Comparison of ENCODE assay signal across 8 mouse cellular contexts in the genomic region with DNA sequence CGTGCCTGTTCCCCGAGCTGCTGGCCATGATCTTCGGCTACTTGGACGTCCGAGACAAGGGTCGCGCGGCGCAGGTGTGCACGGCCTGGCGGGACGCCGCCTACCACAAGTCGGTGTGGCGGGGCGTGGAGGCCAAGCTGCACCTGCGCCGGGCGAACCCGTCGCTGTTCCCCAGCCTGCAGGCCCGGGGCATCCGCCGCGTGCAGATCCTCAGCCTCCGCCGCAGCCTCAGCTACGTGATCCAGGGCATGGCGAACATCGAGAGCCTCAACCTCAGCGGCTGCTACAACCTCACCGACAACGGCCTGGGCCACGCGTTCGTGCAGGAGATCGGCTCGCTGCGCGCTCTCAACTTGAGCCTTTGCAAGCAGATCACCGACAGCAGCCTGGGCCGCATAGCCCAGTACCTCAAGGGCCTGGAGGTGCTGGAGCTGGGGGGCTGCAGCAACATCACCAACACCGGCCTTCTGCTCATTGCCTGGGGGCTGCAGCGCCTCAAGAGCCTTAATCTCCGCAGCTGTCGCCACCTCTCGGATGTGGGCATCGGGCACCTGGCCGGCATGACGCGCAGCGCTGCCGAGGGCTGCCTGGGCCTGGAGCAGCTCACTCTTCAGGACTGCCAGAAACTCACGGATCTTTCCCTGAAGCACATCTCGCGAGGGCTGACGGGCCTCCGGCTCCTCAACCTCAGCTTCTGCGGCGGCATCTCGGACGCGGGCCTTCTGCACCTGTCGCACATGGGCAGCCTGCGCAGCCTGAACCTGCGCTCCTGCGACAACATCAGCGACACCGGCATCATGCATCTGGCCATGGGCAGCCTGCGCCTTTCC. TPM values are rescaled to one million over a fixed set of nuclear protein-coding genes. Genes with fewer than 3 reads are reported as not detected.
DNase-seq lines count a peak whose midpoint lies in the region; ATAC-seq and TF ChIP-seq lines count a peak whose summit lies in the region.

No protein-coding gene starts in this region.

- H3K27me3 ChIP-seq in heart, embryonic 16.5 days (ENCODE audit: control insufficient read depth, insufficient read depth, low read length): no peaks in the 10 kb centered on the region
- H3K27me3 ChIP-seq in liver, postnatal 0 days (ENCODE audit: insufficient read depth, low read length): no peaks in the 10 kb centered on the region
- no peaks in the 10 kb centered on the region for H3K27me3 ChIP-seq in neural tube, embryonic 14.5 days (ENCODE audit: control insufficient read depth, insufficient read depth, low read length)

- ATAC-seq in erythroblast, adult 5-6 weeks (replicated peaks; ENCODE audit: low FRiP score, poor library complexity, severe bottlenecking): peak; percentile 38
- ATAC-seq in heart, embryonic 16.5 days (replicated peaks; ENCODE audit: extremely low read depth, insufficient read depth, low FRiP score): peak; percentile 19
- peak; percentile 28 for ATAC-seq in liver, postnatal 0 days
- peak; percentile 28 for ATAC-seq in neural tube, embryonic 14.5 days (ENCODE audit: low read depth)

- H3K4me2 ChIP-seq in heart, embryonic 16.5 days (ENCODE audit: low read depth, low read length): peak overlapping the region; percentile 91
- peak overlapping the region; percentile 89 for H3K4me2 ChIP-seq in liver, postnatal 0 days (ENCODE audit: low read depth, low read length)
- peak overlapping the region; percentile 100 for H3K4me2 ChIP-seq in neural tube, embryonic 14.5 days (ENCODE audit: low read depth, low read length)

- no peak for TF ChIP-seq CTCF in bone marrow, adult 2 months (IDR thresholded peaks at IDR 0.05; ENCODE audit: control insufficient read depth, insufficient read depth, low read length)
- no peak; the same call in 1 of the 2 replicates for TF ChIP-seq CTCF in liver, postnatal 0 days (IDR thresholded peaks at IDR 0.05; ENCODE audit: low read depth)

- H3K9me3 ChIP-seq in heart, embryonic 16.5 days (replicated peaks; ENCODE audit: control insufficient read depth, low read length): no peaks in the 10 kb centered on the region
- H3K9me3 ChIP-seq in liver, postnatal 0 days (ENCODE audit: low read length): no peaks in the 10 kb centered on the region
- no peaks in the 10 kb centered on the region for H3K9me3 ChIP-seq in neural tube, embryonic 14.5 days (ENCODE audit: control insufficient read depth, low read length)

- H3K9ac ChIP-seq in heart, embryonic 16.5 days (ENCODE audit: low read length): peak overlapping the region; percentile 91
- peak overlapping the region; percentile 92 for H3K9ac ChIP-seq in liver, postnatal 0 days (replicated peaks)
- peak overlapping the region; percentile 93 for H3K9ac ChIP-seq in neural tube, embryonic 14.5 days (replicated peaks; ENCODE audit: low read depth, low read length)

- under 1% methylated on average over 70 of the region's 70 CpGs for WGBS in bone marrow, adult 2 months
- under 1% methylated on average over 70 of the region's 70 CpGs for WGBS in heart, embryonic 16.5 days
- WGBS in liver, postnatal 0 days (ENCODE audit: insufficient replicate concordance): under 1% methylated on average over 61 of the region's 70 CpGs
- WGBS in neural tube, embryonic 14.5 days: under 1% methylated on average over 67 of the region's 70 CpGs

- peak overlapping the region; percentile 99 for H3K27ac ChIP-seq in bone marrow, adult 2 months (ENCODE audit: control insufficient read depth, insufficient read depth, low read depth, low read length, poor library complexity)
- peak overlapping the region; percentile 99 for H3K27ac ChIP-seq in heart, embryonic 16.5 days (ENCODE audit: low read length)
- H3K27ac ChIP-seq in liver, postnatal 0 days (ENCODE audit: low read depth): peak overlapping the region; percentile 99
- peak overlapping the region; percentile 100 for H3K27ac ChIP-seq in neural tube, embryonic 14.5 days (ENCODE audit: low read depth, low read length)

- no peak for TF ChIP-seq EP300 in liver, postnatal 0 days (IDR thresholded peaks at IDR 0.05; ENCODE audit: low read depth)

- peak overlapping the region; percentile 95 for H3K4me3 ChIP-seq in bone marrow, adult 2 months (replicated peaks; ENCODE audit: control insufficient read depth, low read depth, low read length)
- H3K4me3 ChIP-seq in heart, embryonic 16.5 days (ENCODE audit: low read length): peak overlapping the region; percentile 74
- peak overlapping the region; percentile 89 for H3K4me3 ChIP-seq in liver, postnatal 0 days (ENCODE audit: low read depth, low read length)
- H3K4me3 ChIP-seq in neural tube, embryonic 14.5 days (ENCODE audit: low read depth, low read length): peak overlapping the region; percentile 82

- H3K36me3 ChIP-seq in heart, embryonic 16.5 days (ENCODE audit: control insufficient read depth, insufficient read depth): no peaks in the 10 kb centered on the region
- peaks cover 9% of the 10 kb centered on the region; the same call in 1 of the 2 replicates for H3K36me3 ChIP-seq in liver, postnatal 0 days (replicated peaks; ENCODE audit: insufficient read depth, low read length)
- peaks cover 7% of the 10 kb centered on the region; the same call in 1 of the 2 replicates for H3K36me3 ChIP-seq in neural tube, embryonic 14.5 days (ENCODE audit: control insufficient read depth, insufficient read depth, low read length)

- peak; percentile 9; the same call in 1 of the 2 replicates for TF ChIP-seq POLR2A in bone marrow, adult 2 months (IDR thresholded peaks at IDR 0.05; ENCODE audit: borderline replicate concordance, control insufficient read depth, low read depth, low read length)

- H3K4me1 ChIP-seq in bone marrow, adult 2 months (ENCODE audit: control insufficient read depth, insufficient read depth, low read length): peaks cover 1% of the 10 kb centered on the region; the same call in 1 of the 2 replicates
- H3K4me1 ChIP-seq in heart, embryonic 16.5 days (ENCODE audit: control insufficient read depth, insufficient read depth, low read length): peaks cover 28% of the 10 kb centered on the region
- peaks cover 40% of the 10 kb centered on the region for H3K4me1 ChIP-seq in liver, postnatal 0 days (ENCODE audit: insufficient read depth)
- H3K4me1 ChIP-seq in neural tube, embryonic 14.5 days (ENCODE audit: control insufficient read depth, insufficient read depth, low read length): peaks cover 30% of the 10 kb centered on the region

- peak; percentile 62 to 69 for DNase-seq in CD8-positive naive resting alpha-beta T cell, adult 2 months (ENCODE audit: low read depth in 2 of 2, low spot score in 2 of 2)
- DNase-seq in kidney, postnatal 14 days: peak; percentile 72
- DNase-seq in liver, postnatal 0 days: peak; percentile 73
- DNase-seq in thymus, adult 18-20 months: peak; percentile 66 to 68

RNA-seq across cellular contexts. Expression of gene Fbxl14, which starts 0.6 kb away (rescaled TPM):
- polyA plus RNA-seq in bone marrow, adult 2 months (2011; ENCODE audit: insufficient read depth, insufficient read length, low replicate concordance, missing spikeins): 12.8 and 22.8 TPM in 2 replicates
- total RNA-seq in erythroblast, adult 5-6 weeks (2015; ENCODE audit: low replicate concordance): 9.2 and 12.5 TPM in 2 replicates
- 10.5 and 12.0 TPM in 2 replicates for total RNA-seq in erythroblast, adult 5-6 weeks (2017; ENCODE audit: low replicate concordance)
- 3.3 and 4.3 TPM in 2 replicates for polyA plus RNA-seq in heart, embryonic 16.5 days (2015; fragmentation: Nextera tagmentation; extraction: Ambion mirVana)
- polyA plus RNA-seq in liver, postnatal 0 days (2015; fragmentation: Nextera tagmentation; extraction: Ambion mirVana): 2.4 and 2.5 TPM in 2 replicates
- polyA plus RNA-seq in neural tube, embryonic 14.5 days (2014; fragmentation: Nextera tagmentation; extraction: Ambion mirVana): 3.5 and 3.8 TPM in 2 replicates

Comparison
In these comparisons a context has a peak if more than half of its experiments do, and no peak if none do; other contexts are left out.
1. Peak in every context shown above with its lines: DNase-seq, ATAC-seq, H3K4me3 ChIP-seq and H3K27ac ChIP-seq.